Mouse (Mus musculus) lung, adult 2 months (tissue): ENCODE data around the gene Bcap29. TPM values are rescaled to one million over a fixed set of nuclear protein-coding genes. Genes with fewer than 3 reads are reported as not detected.

Source experiments
- DNase-seq: peaks from one replicate; pipeline ENCODE4 v3.0.0; 2022
- H3K4me1 ChIP-seq: fragments of 200-500 bp; 2 replicates; pipeline ENCODE4 v1.6.1; 2011; ENCODE audit warnings: low read length; ENCODE audit not compliant: control insufficient read depth, insufficient read depth
- H3K4me3 ChIP-seq: fragments of 200-500 bp; replicated peaks from 2 replicates; pipeline ENCODE3; 2011; ENCODE audit warnings: low read depth, mild to moderate bottlenecking, control low read depth, low read length; ENCODE audit errors: extremely low read depth
- CTCF ChIP-seq: fragments of 200-500 bp; IDR thresholded peaks from 2 replicates; pipeline ENCODE4 v1.5.1; 2011; ENCODE audit warnings: mild to moderate bottlenecking, low read length, control low read depth; ENCODE audit not compliant: insufficient read depth
- POLR2A ChIP-seq: fragments of 200-500 bp; IDR thresholded peaks from 2 replicates; pipeline ENCODE4 v1.6.1; 2011; ENCODE audit warnings: low read depth, mild to moderate bottlenecking, control low read depth, low read length, borderline replicate concordance; ENCODE audit errors: extremely low read depth
- WGBS: fragments of 180-500 bp; shearing (Covaris S2); methylation state at CpG from one replicate; pipeline ENCODE4 v1.1.7; 2018; 5-methylcytosine and 5-hydroxymethylcytosine counted together
- polyA plus RNA-seq: library from polyadenylated mRNA; depleted of rRNA; stranded (reverse); fragments of >200 nt; gene quantifications from 2 replicates; pipeline ENCODE4 v1.2.3, GENCODE M21; 2012; rRNA removed

The Bcap29 gene
- polyA plus RNA-seq, 1 experiment = 4.3 TPM

DNA sequence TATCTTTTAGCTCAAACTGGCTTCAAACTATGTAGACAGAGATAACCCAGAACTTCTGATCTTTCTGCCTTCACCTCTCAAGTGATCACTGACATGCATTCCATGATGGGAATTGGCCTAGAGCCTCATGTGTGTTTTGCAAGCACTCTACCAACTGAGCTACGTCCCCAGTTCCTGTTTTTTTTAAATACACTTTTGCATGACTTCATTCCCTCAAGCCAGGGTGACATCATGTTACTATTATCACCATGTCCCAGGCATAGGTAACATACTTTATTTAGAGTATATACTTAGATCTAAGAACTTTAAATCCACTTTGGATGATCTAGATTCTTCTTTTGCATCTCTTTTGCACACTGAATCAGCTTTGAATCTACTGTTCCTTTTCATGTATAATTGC lies 88.4 kb downstream of the Bcap29 start:
- Histone ChIP-seq H3K4me3 (no peak overlapping the region), H3K4me1 (no peaks in the 10 kb centered on the region)
- DNase-seq = no peak
- 18% methylated on average over 1 of the region's 1 CpGs for WGBS
- TF ChIP-seq POLR2A = no peak
- TF ChIP-seq CTCF = no peak

DNA sequence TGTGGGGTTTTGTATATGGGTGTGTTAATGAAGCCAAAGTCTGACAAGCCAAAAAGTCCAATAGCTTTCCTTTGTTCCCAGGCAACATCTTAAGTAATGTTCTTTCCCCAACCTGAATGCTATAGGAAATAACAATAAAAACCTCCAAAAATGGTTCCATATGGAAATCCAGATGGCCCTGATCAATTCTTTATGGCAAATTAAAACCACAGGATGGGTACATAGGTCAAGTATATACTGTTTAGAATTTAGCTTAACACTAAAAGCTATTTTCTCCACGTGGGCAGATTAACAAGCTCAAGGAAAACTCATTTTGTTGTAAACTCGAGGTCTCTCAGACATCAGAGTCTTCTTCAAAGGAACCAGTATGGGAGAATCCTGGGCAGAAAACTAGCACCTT lies 89.2 kb downstream of the Bcap29 start:
- no peak for TF ChIP-seq CTCF
- no peak for TF ChIP-seq POLR2A
- H3K4me3 ChIP-seq = no peak overlapping the region
- 42% methylated on average over 2 of the region's 2 CpGs for WGBS
- no peak for DNase-seq
- no peaks in the 10 kb centered on the region for H3K4me1 ChIP-seq

DNA sequence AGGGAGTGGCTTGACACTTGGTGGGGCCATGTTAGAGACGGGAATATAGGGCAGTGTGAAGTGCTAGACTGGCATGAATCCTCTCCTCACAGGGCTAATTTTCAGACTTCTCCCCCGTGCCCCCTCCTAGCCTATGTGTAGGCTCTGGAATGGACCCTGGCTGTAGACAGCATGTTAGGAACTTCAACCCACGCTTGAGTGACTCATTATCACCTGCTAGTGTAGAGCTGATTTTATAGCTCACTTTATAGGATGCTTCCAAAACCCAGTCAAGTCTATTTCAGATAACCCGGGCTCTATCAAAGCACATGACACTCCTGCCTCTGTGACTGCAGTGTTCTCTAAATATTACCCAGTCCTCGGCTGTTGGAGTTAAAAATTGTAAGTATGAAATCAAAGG lies 92.9 kb downstream of the Bcap29 start:
- H3K4me1 ChIP-seq = no peaks in the 10 kb centered on the region
- no peak for DNase-seq
- 67% methylated on average over 5 of the region's 5 CpGs for WGBS
- H3K4me3 ChIP-seq = no peak overlapping the region
- TF ChIP-seq CTCF = no peak
- no peak for TF ChIP-seq POLR2A

Other genes with a start within 250 kb of the Bcap29 start
- 0.13 and 1.1 TPM in 2 replicates for gene Slc26a3, start 243.8 kb downstream of the Bcap29 start, polyA plus RNA-seq
- 4.4 and 6.0 TPM in 2 replicates for gene Cbll1, start 135.0 kb downstream of the Bcap29 start, polyA plus RNA-seq
- gene Slc26a4, start 74.7 kb downstream of the Bcap29 start, polyA plus RNA-seq = 1.1 and 1.4 TPM in 2 replicates
- 2.4 and 4.8 TPM in 2 replicates for gene Dus4l, start 20.2 kb upstream of the Bcap29 start, polyA plus RNA-seq
- gene Cog5, start 20.2 kb upstream of the Bcap29 start, polyA plus RNA-seq = 15.7 and 19.6 TPM in 2 replicates
- not detected in 2 replicates for gene Gpr22, start 79.3 kb upstream of the Bcap29 start, polyA plus RNA-seq